Mouse (Mus musculus): Measurements from ENCODE around the gene Kcnh7.

Gene Kcnh7

DNA sequence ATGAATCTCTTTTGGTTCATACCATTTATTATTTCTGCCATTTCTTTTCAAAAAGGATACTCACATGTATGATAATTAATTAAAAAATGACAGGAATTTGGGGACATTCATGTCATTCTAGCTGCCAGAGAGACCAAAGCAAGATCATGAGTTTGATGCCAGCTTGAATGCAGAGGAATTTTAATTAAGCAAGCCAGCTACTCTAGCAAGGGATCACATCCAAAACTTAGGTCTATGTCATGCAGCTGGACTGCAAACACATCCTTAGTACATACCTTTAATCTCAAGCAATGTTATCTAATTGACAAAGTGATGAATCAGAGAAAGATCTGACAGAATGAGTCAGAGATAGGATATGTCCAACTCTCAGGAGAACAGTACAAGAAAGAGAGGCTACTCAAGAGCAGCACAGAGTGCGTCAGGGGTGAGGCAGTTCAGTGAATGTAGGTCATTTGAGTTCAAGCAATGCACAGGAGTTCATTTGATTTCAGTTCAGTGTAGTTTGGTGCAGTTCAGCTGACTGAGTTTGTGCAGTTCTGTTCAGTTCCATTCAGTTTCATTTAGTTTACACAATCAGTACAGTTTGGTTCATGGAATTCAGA lies 248.7 kb downstream of the Kcnh7 start:
- DNase-seq, result no peak

DNA sequence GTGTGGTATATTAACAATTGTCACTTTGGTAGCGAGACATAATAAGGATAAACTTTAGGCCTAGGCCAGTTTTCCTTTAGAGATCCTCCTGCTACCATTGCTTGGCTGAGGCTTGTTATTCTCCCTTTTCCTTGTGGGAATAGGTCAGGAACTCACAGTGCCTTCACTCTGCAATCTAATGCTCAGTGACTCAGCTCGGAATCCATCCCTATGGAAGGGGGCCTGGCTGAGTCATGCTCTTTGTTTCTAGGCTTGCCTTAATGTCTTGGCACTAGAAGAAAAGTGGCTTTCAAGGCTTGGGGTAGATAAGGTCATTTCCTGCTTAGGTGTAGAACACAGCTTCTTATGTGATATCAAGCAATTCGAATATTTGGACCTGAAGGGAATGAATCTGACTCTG lies 255.6 kb downstream of the Kcnh7 start:
- DNase-seq, result no peak

DNA sequence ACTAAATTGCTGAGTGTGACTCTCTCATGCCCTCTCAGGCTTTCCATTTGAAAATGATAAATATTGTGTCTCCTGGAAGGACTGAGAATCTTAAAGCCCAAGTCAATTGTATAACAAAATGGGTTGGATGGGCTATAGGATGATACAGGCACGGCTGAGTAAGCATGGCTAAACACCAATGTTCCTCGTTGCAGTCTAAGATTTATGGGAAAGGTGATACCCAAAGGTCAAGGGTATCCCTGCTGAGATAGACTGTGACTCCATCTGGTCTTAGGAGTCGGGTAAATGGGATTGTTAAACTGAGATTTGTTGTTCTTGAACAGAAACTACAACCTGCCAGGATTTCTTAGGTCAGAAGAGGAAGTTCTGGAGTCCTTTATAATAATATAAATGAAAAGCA lies 256.0 kb downstream of the Kcnh7 start:
- no peak for DNase-seq

DNA sequence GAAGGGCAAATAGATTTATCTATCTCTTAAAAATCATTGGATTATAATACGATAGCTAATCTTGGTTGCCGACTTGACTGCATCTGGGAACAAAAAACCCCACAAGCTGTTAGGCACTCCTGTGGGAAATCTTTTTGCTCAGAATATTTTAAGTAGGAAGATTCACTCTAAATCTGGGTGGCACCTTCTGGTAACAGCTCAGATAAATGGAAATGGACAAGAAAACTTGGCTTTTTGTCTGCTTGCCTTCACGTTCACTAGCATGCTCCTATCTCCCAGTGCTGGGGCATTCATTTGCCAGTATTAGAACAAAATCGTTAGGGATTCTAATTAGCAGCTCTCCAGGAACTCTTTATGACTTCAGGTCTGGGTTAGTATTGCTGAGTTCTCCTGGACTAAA lies 260.3 kb downstream of the Kcnh7 start:
- no peak for DNase-seq

DNA sequence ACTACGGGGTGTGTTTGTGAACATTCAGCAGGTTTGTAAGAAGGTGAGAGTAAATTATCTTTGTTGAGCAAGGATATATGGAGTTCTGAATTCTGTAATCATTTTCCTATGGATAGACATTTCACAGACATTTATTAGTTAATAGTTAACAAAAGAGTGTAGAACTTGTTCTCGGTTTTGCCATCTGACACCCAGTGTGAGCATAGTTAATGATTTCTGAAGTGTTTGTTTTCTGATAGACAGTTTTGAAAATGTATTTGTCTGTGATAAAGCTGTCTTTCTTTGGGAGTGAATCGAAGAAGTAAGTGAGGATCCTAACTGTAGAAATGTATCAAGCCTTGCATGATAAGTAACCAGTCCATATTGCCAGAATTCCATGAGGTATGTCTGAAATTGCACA lies 276.4 kb downstream of the Kcnh7 start:
- DNase-seq, result no peak

DNA sequence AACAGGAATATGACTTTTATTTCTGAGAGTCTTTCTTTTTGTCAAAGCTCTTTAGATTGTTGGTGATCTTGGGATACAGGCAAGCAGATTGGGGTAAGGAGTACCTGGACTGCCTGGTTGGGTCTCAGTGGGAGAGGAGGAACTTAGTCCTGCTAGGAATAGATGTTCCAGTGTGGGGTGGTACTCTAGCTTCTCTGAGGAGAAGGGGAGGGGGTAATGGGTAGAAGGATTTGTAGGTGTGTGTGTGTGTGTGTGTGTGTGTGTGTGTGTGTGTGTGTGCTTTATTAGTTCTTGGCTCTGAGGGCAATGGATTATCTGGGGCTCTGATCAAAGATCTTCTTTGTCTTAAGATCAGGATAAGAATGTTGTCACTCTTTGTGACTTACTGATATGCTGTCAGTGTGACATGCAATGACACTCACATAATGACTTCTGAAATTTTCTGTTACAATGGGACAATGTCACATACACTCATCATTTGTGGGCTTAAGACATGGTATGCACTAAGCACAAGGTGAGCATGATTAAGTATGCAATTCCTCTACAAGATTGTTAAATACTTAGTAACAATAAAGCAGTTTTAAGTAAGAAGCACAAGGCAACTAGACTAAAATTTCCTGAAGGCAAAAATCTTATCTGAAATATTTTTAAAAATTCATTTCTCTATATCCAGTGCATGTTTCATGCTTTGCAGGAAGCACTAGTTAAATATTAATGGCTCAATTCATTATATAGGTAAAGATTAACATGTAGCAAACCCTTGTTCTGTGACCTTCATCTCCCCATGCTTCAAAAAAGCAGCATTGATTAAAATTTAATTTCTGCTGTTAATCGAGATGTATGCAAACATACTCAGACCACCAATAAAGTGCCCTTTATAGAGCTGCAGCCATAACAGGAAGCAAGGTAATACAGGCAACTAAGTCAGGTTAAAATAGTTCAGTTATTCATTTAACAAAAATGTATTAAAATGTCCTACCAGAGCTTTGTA lies 281.4 kb downstream of the Kcnh7 start:
- DNase-seq, result no peak

DNA sequence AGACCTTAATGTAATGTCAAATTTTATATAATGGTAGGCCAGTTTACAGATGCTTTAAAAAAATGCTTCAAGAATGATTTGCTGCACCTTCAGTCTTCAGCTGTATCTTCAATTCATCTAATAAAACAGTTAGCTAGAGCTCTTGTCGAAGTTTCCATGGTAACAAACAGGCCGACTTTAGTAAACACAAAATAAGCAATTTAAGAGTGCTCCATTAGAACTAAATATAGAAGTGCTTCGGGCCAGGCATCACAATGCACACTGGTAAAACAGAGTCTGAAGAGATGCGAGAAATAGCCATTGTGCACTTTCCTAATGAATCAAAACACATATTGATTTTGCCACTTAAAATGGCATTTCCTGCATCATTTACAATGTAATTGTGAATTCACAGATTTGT lies 305.3 kb downstream of the Kcnh7 start:
- no peak for DNase-seq

DNA sequence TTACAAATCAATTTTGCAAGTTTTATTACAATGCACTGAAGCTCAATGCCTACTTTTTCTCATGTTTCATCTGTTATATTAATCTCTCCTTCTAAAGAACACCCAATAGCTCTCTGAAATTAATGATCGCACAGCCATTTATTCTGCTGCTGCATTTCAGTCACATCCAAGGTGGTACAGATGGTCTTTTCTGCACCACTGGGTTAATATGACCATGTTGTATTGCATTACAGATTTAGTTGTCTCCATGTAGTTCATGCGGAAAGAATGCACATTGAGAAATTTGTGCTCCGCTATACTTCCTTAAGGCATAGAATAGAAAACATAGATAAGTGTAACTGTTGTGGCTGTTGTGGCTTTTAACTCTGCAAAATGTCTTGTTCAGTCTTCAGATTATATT lies 328.7 kb downstream of the Kcnh7 start:
- DNase-seq, result no peak

DNA sequence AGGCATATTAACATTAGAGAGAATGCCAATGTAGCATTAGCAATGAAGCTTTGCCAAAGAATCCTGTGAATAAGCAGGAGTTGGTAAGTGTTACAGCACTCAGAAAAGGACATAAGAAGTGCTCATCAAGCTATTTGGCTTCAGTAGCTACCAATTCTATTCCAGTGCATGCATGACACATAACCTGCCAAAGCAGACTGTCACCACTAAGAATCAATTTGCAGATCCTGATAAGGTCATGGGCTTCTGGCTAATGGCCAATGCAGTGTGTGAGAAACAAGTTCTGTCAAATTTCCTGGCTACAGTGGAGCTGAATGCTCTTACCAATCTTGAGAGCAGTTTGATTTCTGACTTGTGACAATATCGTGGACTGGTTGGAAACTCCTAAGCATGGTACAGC lies 341.5 kb downstream of the Kcnh7 start:
- no peak for DNase-seq

DNA sequence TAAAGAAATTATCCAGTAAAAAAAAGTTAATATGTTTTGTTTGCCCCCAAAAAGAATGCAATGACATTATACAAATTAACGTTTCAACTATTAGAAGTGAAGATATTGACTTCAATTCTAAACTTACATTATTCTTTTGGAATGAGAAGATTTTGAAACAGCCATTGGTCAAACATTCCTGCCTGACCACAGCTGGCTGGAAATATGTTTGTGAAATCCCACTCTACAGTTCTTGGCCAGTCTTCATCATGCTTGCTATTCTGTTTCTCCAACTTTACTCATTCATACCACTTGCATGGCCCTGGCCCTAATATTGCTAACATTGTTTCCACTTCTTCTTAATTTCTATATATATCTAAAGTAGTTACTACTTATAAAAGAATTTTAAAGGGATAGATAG lies 349.8 kb downstream of the Kcnh7 start:
- DNase-seq, result no peak

DNA sequence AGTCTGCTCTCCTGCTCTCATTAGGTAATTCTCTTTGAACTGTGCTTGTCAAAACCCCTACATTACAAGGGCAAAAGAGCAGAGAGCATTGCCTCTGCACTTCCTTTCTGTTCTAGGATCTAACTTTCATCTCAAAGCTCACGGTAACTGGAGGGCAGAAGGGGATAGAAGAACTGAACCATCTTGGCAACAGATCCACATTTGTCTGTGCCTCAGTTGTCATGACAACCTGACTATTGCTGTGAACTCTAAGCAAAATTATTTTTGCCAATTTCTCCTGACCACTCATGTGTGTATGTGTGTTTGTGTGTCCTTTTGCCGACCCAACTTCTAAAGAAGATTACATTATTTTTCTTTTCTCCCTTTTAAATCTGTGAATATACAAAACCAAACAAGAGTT lies 364.9 kb downstream of the Kcnh7 start:
- DNase-seq, result no peak

DNA sequence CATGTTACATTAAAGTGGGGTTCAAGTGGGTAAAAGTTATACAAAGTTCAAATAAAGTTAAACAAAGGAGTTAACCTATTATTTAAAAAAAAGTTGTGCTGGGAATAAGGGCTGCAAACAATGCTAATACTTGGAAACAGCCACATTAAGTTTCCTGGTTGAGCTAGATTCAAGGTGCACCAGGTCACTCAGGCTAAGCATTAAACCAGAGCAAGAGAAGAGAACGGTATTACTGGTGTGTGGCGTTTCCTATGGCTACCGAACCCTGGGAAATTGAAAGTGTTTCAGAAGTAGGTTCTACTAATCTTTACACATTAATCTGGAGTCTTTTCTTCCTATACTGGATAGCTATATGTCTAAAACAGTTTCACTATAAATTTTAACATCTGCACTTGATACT lies 368.1 kb downstream of the Kcnh7 start:
- no peak for DNase-seq

DNA sequence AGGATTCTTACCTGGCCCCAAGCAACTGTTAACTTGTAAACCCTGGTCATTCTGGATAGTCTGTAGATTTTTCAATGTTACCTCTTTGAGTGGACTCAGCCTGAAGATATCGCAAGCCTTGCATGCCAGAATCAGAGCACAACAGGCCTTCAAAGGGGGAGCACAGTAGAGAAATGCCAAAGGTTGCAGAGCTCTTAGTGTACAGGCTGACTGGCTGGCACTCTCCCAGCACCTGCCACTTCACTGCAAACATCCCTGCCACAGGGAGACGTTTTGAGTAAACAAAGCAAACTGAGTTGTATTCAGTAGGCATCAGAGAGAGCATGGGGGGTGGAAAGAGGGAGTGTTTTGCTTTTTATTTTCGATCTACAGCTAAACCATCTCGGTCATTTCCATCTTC lies 375.3 kb downstream of the Kcnh7 start:
- no peak for DNase-seq

DNA sequence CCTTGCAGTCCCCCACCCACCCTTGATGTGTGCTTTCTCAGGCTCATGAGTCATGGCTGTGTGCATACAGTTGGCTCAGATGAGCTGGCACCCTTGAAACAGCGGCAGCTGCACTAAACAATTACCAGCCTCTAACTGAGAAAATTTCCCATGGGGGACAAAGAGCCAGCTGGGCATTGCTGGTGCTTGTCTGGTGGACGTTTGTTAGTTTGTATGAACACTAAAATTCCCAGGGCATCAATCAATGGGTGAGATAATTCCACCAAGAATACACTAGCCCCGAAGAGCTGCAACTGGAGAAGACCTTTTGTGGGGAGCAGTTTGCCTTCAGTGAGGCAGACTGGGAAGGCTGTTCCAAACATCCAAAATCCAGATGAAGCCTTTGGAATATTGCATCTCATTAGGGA lies 376.6 kb downstream of the Kcnh7 start:
- peak; percentile 50 for DNase-seq

DNA sequence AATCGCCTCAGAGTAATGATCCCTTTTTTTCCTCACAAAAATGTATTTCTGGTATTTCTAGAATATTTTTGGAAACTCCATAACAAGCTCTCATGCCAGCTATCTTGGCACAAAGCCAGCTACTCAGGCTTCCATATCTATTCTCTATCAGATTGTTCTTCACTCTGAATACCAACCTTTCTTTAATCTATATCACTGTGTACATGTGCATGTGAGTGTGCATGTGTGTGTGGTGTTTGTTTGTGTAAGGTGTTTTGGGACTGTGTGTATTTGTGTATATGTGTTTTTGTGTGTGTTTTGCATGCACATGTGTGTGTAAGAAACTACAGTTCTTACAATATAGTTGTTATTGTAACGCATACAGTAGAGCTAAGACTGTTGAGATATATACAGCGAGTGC lies 377.2 kb downstream of the Kcnh7 start:
- no peak for DNase-seq

DNA sequence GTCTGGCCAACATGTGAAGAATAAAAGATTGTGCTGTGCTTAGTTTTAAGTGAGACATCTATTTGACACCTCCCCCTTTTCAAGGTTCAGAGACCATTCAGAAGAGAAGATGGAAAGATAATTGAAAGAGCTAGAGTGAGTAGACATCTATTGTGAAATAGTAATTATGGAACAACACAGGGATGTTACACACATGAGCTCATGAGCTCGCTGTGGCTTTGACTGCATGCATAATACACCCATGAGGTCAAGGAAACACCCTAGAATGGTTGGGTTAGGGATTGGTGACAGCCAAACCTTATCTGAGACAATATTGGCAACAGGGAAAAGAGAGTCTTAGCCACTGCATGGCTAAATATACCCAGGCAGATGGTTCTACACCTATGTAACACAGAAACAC lies 380.1 kb downstream of the Kcnh7 start:
- no peak for DNase-seq

DNA sequence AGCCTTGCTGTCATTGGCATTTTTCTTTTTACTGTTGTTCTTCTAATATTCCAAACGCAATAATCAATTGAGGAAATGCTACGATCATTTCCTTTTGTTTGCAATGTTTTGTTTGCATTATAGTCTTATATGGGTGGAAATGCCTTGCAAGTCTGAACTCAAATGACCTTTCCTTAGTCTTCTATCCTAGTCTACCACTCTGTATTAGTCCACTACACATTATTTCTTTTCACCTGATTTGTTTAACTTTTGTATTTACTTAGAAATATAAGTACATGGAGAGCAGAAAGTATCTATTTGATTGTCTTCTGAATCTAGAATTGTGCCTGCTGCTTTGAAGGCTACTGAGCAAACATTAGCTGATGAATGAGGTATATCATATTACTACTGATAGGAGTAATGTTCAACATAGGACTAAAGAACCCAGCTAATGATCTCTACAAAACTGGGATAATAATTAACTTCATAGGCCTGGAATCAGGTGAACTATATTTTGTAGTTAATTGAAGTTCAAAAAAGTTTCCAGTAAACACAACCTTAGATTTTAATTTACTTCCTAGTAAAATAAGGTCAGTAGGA lies 399.5 kb downstream of the Kcnh7 start:
- no peak for DNase-seq

DNA sequence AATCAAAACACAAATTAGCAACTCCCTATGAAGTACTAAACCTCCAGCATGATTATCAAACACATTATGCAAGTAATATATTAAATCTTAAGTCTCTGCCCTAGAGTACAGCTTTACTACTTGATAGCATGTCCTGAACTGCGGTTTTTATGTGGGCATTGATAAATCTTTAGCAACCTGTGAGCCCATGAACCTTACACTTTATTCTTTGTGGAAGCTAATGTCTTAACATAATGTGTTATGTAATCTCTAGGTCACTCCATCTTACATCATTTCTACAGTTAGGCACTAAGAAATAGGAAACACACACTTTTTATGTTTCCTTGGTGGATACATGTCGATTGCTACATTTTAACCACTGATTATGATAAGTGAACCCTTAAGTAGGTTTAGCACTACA lies 437.8 kb downstream of the Kcnh7 start:
- no peak for DNase-seq

DNA sequence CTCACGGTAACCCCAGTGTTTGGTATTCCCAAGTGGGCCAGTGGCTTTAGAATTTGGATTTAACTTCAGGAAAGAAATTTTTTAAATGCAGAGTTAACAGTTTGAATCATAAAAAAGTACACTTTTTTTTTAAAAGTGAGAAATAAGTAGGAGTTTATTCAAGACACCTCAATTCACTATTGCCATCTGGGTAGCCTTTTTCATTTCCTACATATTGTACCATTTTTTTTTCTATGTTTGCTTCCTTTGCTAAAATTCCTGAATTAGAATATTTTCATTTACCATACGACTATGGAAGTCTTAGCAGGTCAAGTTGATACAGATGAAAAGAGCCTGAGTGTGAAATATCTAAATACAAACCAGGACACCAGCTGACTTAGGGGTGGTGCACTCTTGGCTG lies 441.0 kb downstream of the Kcnh7 start:
- no peak for DNase-seq

DNA sequence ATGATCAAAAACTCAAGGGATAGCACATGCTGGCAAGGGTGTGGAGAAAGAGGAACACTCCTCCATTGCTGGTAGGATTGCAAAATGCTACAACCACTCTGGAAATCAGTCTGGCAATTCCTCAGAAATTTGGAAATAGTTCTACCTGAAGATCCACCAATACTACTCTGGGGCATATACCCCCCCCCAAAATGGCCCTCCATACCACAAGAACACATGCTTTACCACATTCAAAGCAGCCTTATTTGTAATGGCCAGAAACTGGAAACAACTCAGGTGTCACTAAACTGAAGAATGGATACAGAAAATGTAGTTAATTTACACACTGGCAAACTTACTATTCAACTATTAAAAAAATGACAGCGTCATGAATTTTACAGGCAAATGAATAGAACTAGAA lies 453.4 kb downstream of the Kcnh7 start:
- DNase-seq, result no peak

DNA sequence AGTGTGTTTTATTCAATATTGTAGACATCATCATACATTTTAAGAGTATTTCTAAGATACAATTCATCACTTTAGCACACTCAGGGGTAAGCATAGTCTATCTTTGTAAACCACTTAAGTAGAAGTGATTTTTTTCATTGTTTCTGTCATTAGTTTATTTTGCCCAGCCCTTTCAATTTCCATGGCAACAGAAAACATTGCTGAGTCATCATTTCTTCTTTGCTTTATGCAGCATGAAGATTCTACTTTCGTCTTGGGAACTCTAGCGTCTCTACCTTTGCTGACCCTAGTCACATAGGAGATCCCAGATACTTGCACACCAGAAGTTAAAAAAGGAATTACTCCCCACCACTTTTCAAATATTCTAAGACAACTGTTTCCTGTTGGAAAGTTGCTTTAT lies 456.4 kb downstream of the Kcnh7 start:
- no peak for DNase-seq

DNA sequence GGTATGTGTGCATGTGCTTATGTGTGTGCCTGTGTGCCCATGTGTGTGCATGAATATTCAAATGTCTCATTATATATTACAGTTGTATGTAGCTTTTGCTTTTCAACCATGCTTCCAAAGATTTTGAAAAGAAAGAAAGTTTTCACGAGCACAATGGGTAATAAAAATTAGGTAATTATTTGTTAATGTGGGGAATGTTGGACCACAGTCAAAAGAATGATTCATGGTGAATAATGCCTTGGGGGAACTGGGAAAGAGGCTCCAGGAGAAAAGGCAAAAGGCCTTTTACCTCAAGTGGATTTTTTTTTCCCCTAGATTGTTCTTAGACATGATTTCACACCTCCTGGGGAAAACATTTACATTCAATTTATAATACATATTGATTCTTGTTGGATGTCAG lies 458.1 kb downstream of the Kcnh7 start:
- DNase-seq, result no peak

DNA sequence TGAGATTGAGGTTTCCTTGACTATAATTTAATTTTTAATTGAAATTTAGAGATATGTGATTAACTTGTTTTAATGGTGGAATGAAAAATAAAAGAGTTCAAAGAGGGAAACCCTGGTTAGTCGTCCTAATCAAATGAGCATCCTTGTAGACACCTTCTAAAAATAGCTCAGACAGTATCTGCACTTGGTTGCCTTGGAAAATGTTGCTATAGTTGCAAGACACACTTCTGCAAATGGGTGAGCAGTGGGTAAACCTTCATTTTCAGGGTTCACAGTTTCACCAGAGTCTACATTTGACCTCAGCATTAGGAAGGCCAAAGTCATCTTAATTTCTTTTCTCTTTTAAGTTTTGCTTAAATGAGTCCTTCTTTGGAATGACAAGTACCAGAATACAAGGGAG lies 465.7 kb downstream of the Kcnh7 start:
- no peak for DNase-seq

DNA sequence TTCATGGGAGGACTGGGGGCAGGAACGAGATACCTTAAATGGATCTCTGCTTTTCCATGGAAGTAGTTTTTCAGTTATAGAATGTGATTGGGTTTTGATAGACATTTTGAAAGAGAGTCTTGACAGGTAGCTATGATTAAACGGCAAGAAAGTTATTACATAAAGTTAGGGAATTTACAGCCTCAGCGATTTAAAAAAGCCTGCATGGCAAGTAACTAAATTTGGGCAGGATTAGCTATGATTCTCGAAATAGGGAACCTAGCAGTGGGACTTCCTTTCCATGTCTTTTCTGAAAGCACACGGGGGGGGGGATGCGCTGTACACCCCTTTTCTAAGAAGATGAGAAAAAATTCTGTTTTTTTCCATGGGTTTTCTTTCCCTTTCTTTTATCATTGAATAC lies 466.8 kb downstream of the Kcnh7 start:
- DNase-seq, result no peak

All from embryo, embryonic 11 days (tissue).